Mouse (Mus musculus): ENCODE measurements around the gene 3110001I22Rik. TPM values are rescaled to one million over a fixed set of nuclear protein-coding genes. Genes with fewer than 3 reads are reported as not detected.

3110001I22Rik gene
- total RNA-seq (2023): 10 to 100 TPM; 17.4 to 25.0 TPM

GRCm38 (mm10) chr16:13671685-13672385 is at the start of gene 3110001I22Rik, which contains the start of gene Bfar:
Gene 3110001I22Rik, plus strand, starts transcription at chr16:13671929.
Gene Bfar, plus strand, starts transcription at chr16:13671858.

GRCm38 (mm10) chr16:13667878-13668343 is 3.8 kb upstream of the 3110001I22Rik start, which contains the start of gene Parn:
Gene Parn, minus strand, starts transcription at chr16:13668170.

Other genes starting within 250 kb of the 3110001I22Rik start
- 10 to 100 TPM; 37.1 to 43.5 TPM for gene Parn, start 3.8 kb upstream of the 3110001I22Rik start, total RNA-seq (2023)
- gene Bfar, start 71 bp upstream of the 3110001I22Rik start, total RNA-seq (2023): 10 to 100 TPM; 62.2 to 84.4 TPM
- gene Pla2g10, start 59.1 kb downstream of the 3110001I22Rik start, total RNA-seq (2023): not detected
- 10 to 100 TPM; 38.2 to 40.6 TPM for gene Rrn3, start 108.8 kb downstream of the 3110001I22Rik start, total RNA-seq (2023)
- 100 to 1,000 TPM; 133 to 147 TPM for gene Ntan1, start 146.9 kb downstream of the 3110001I22Rik start, total RNA-seq (2023)
- 10 to 100 TPM; 71.9 to 91.4 TPM for gene Pdxdc1, start 231.2 kb downstream of the 3110001I22Rik start, total RNA-seq (2023)
- gene Mpv17l, start 231.2 kb downstream of the 3110001I22Rik start, total RNA-seq (2023): 1 to 10 TPM in 1 of 2 experiments, under 1 TPM in 1; 0.80 to 1.6 TPM